Mouse (Mus musculus) heart, embryonic 15.5 days (tissue): Measurements from ENCODE around the gene Hoxa7. TPM values are rescaled to one million over a fixed set of nuclear protein-coding genes. Genes with fewer than 3 reads are reported as not detected.

ENCODE experiments used
- ATAC-seq: fragments of 200-750 bp; cut with Nextera tagmentation; replicated peaks from 2 replicates; pipeline ENCODE4 v1.8.0; 2017; ENCODE audit warnings: low read depth, moderate TSS enrichment; ENCODE audit not compliant: insufficient number of reproducible peaks, insufficient read depth, low FRiP score
- H3K27ac ChIP-seq: fragments of 300-500 bp; sonication (generic); 2 replicates; pipeline ENCODE4 v1.5.1; 2015; ENCODE audit warnings: mild to moderate bottlenecking, inconsistent platforms
- H3K27me3 ChIP-seq: fragments of 300-500 bp; sonication (generic); 2 replicates; pipeline ENCODE4 v1.6.1; 2015; ENCODE audit warnings: inconsistent platforms
- H3K36me3 ChIP-seq: fragments of 300-500 bp; sonication (generic); 2 replicates; pipeline ENCODE4 v1.6.1; 2015; ENCODE audit warnings: mild to moderate bottlenecking, inconsistent platforms
- H3K4me1 ChIP-seq: fragments of 300-500 bp; sonication (generic); replicated peaks from 2 replicates; pipeline ENCODE4 v1.6.1; 2015; ENCODE audit warnings: inconsistent platforms
- H3K4me2 ChIP-seq: fragments of 300-500 bp; sonication (generic); 2 replicates; pipeline ENCODE4 v1.6.1; 2015; ENCODE audit warnings: inconsistent platforms, mild to moderate bottlenecking, moderate library complexity
- H3K4me3 ChIP-seq: fragments of 300-500 bp; sonication (generic); 2 replicates; pipeline ENCODE4 v1.5.1; 2015; ENCODE audit warnings: mild to moderate bottlenecking, inconsistent platforms
- H3K9ac ChIP-seq: fragments of 300-500 bp; sonication (generic); 2 replicates; pipeline ENCODE4 v1.6.1; 2015; ENCODE audit warnings: mild to moderate bottlenecking, inconsistent platforms
- H3K9me3 ChIP-seq: fragments of 300-500 bp; sonication (generic); replicated peaks from 2 replicates; pipeline ENCODE4 v1.6.1; 2016; ENCODE audit warnings: inconsistent platforms
- WGBS: fragments of 180-500 bp; shearing (Covaris S2); methylation state at CpG from one replicate; pipeline ENCODE4 v1.1.7; 2015; ENCODE audit warnings: mixed read lengths; 5-methylcytosine and 5-hydroxymethylcytosine counted together
- polyA plus RNA-seq: library from polyadenylated mRNA; unstranded; fragments of >200 nt; fragmentation: Nextera tagmentation; extraction: Ambion mirVana; gene quantifications from 2 replicates; pipeline ENCODE4 v1.2.1, GENCODE M21; 2015

The Hoxa7 gene
- 0.54 and 1.4 TPM in 2 replicates for polyA plus RNA-seq

DNA sequence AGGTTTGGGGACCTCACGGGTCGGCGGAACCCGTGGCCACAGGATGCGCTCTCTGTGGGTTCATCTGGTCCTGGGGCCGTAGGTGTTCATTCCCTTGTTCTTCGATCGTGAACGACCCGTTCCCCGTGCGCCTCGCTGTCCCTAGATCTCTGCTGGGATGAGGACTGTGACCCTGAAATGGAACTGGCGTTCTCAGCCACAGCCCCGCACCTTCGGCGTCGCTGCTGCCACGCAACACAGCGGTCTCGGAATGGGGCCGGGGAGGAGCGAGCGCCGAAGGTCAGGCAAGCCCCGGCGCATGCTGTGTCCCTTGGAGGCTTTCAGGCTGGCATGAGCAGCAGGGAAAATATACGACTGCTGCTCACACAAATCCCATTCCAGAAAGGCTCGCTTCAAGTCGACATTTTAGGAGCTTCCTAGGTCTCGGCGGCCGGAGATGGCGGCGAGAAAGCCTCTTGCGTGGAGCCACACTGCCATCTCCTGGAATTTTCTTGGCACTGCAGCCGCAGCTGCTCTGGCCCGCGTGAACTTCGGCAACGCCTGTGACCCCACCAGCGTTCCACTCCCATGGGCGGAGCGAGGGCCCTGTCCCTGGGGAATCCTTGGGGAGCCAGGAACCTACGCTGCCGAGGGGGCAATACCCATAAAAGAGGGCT is at the start of gene Hoxa7:
Hoxa7 (minus strand) TSS at position 518 of the 656 bp plus-strand sequence.
- Histone ChIP-seq H3K4me2 (peak within 1 kb of the TSS; percentile 97), H3K4me3 (peak within 1 kb of the TSS; percentile 58), H3K27ac (no peak within 1 kb of the TSS), H3K36me3 (no peaks in the 10 kb centered on the region), H3K27me3 (peaks cover 99% of the 10 kb centered on the region), H3K9me3 (no peaks in the 10 kb centered on the region), H3K4me1 (peaks cover 24% of the 10 kb centered on the region), H3K9ac (peak within 1 kb of the TSS; percentile 43; the same call in 1 of the 2 replicates)
- ATAC-seq = 0 out of 2 replicates have a peak, but pooled peaks have one; percentile 23
- whole genome bisulfite sequencing = 1% methylated on average over 46 of the region's 46 CpGs

DNA sequence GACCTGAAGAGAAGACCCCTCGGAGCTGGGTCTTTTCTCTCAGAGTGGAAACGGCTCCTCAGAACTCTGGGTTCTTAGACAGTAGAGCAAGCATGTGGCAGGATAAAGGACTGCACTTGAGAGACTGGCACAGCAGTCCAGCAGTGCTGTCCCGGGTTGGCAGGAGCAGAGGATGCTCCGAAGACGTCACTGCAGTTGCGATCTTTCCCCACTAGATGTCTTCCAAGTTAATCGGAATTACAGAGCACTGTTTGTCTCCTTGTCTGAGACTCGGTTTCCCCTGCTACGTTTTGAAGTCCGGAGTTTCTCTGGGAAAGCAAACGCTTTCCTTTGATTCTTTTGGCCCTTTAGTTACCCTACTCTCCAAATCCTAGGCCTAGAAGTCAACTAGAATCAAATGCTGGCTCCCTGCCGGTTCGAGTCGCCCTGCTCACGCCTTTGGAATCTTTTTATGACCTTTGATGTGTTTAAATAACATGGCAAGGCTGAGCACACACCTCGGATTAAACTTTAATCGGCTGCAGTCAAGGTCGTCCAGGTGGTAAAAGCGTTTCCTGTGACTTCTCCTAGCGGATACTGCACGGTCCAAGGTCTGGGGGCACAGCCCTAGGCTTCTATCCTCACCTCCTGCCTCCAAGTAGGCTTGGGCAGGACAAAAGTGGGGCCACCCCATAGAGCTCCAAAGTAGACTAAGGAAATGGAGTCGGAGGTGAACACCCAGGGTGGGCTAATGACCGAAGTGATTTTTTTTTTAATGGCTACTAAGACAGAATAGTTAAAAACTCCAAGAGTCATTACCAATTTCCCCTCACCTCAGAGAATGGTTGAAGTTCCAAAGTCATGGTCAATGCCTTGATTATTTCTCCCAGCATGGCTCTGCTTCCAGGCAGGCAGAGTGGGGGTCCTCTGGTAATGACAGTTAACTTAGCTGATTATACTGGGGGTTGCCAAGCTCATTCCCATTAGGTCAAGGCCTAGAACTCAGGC is 49.1 kb upstream of the Hoxa7 start:
- Histone ChIP-seq H3K4me2 (no peak overlapping the region), H3K36me3 (no peaks in the 10 kb centered on the region), H3K27me3 (peaks cover 97% of the 10 kb centered on the region), H3K4me1 (peaks cover 11% of the 10 kb centered on the region), H3K27ac (no peak overlapping the region), H3K4me3 (no peak overlapping the region), H3K9me3 (no peaks in the 10 kb centered on the region), H3K9ac (no peak overlapping the region)
- no peak for ATAC-seq
- WGBS = 11% methylated on average over 23 of the region's 23 CpGs

DNA sequence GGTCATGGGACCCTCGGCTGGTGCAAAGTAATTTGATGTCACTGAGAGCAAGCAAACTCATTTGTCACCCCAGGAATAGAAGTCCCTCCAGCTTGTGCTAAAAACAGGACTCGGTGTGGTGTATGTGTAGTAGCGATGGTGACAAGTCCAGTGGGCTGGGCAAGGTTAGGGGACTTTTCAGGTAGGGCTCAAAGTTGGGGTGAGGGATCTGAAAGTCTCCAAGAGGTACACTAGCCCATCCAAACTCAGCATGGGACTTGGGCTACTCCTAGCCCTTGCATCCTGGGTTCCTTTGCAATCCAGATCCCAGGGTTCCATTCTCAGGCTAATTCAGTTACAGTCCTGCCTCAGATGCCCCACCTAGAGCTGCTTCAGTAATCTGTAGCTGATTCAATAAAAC is 47.1 kb upstream of the Hoxa7 start:
- no peak overlapping the region for H3K4me3 ChIP-seq
- peaks cover 97% of the 10 kb centered on the region for H3K27me3 ChIP-seq
- H3K27ac ChIP-seq = no peak overlapping the region
- peaks cover 6% of the 10 kb centered on the region for H3K4me1 ChIP-seq
- no peak overlapping the region for H3K9ac ChIP-seq
- H3K9me3 ChIP-seq = no peaks in the 10 kb centered on the region
- no peak for ATAC-seq
- 7% methylated on average over 3 of the region's 3 CpGs for WGBS
- H3K36me3 ChIP-seq = no peaks in the 10 kb centered on the region
- H3K4me2 ChIP-seq = no peak overlapping the region

DNA sequence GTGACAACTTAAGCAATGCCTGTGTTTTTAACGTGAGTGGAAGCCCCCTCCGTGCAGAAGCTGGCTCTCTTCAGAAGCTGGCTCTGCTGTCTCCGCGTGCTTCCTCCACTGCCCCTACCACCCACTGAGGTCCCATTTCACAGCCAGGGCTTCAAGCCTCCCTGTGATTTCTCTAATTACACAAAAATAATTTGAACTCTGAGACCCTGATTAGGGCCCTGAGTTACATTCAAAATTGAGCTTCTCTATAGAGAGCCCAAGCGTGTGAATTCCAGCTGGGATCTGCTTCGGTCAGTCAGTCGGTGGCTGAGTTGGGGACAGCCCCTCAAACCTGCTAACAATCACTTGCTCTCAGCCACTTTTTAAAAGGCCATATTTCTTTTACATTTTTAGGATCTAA is 46.7 kb upstream of the Hoxa7 start:
- no peak for ATAC-seq
- H3K27me3 ChIP-seq = peaks cover 97% of the 10 kb centered on the region
- no peaks in the 10 kb centered on the region for H3K36me3 ChIP-seq
- no peak overlapping the region for H3K4me2 ChIP-seq
- WGBS = 8% methylated on average over 7 of the region's 7 CpGs
- H3K4me3 ChIP-seq = no peak overlapping the region
- peaks cover 1% of the 10 kb centered on the region for H3K4me1 ChIP-seq
- H3K9me3 ChIP-seq = no peaks in the 10 kb centered on the region
- no peak overlapping the region for H3K27ac ChIP-seq
- no peak overlapping the region for H3K9ac ChIP-seq

DNA sequence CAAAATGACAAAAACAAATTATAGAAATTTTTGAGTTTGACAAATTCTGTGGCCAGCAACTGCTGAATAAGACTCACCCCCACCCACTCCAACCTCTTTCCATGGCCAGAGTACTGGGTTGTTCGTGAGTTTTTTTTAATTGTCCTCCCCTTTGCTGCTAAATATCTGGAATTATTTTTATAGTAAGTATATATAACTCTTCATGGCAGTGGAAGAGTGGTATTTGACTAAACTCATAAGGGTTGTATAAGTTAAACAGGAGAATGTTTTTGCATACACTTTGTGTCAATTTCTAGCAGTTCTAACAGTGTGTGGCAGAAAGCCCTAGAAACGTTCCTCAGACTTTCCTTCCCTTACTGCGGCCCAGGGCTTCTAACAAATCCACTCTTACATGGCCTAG is 46.0 kb upstream of the Hoxa7 start:
- Histone ChIP-seq H3K9ac (no peak overlapping the region), H3K36me3 (no peaks in the 10 kb centered on the region), H3K9me3 (no peaks in the 10 kb centered on the region), H3K27me3 (peaks cover 97% of the 10 kb centered on the region), H3K4me1 (0 out of 2 replicates have a peak, but pooled peaks cover 2% of the 10 kb centered on the region), H3K4me2 (no peak overlapping the region), H3K27ac (no peak overlapping the region), H3K4me3 (no peak overlapping the region)
- ATAC-seq = no peak
- WGBS = 9% methylated on average over 3 of the region's 3 CpGs

DNA sequence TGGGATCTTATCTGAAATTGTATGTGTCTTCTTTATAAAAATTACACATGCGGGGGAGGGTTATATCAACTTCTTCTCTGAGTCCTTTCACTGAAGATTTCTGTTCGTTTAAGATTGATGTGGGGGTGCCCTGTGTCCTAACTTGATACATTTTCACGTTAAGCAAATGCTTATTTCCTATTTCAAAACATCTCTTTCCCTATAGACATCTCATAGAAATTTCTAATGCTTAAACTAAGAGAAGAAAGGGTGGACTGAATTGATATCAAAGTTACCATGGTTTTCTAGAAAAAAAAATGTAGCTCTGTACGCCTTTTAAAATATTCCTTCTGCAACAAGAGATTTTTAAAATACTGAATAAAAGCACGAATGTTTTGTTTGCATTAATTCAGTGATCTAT is 45.6 kb upstream of the Hoxa7 start:
- Histone ChIP-seq H3K9me3 (no peaks in the 10 kb centered on the region), H3K27ac (no peak overlapping the region), H3K4me1 (0 out of 2 replicates have a peak, but pooled peaks cover 3% of the 10 kb centered on the region), H3K27me3 (peaks cover 96% of the 10 kb centered on the region), H3K4me2 (no peak overlapping the region), H3K36me3 (no peaks in the 10 kb centered on the region), H3K9ac (no peak overlapping the region), H3K4me3 (no peak overlapping the region)
- WGBS = 21% methylated on average over 5 of the region's 5 CpGs
- no peak for ATAC-seq

DNA sequence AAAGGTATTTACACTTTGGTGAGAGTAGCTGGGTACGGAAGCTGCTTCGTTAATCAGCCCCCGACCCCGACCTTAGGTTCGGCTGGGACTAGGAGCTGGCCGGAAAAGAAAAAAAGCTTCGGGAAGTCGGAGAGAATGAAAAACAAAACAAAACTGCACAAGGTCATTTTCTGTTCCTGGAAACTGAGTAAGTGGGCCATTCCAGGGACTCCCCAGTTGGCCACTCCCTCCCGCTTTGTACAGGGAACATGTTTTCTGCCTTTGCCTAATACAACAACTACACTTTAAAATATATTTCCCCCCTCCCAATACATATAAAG is 45.0 kb upstream of the Hoxa7 start:
- H3K4me3 ChIP-seq = no peak overlapping the region
- no peak overlapping the region for H3K9ac ChIP-seq
- H3K4me1 ChIP-seq = 0 out of 2 replicates have a peak, but pooled peaks cover 3% of the 10 kb centered on the region
- ATAC-seq = no peak
- peaks cover 98% of the 10 kb centered on the region for H3K27me3 ChIP-seq
- no peak overlapping the region for H3K4me2 ChIP-seq
- H3K36me3 ChIP-seq = no peaks in the 10 kb centered on the region
- H3K9me3 ChIP-seq = no peaks in the 10 kb centered on the region
- 2% methylated on average over 9 of the region's 9 CpGs for WGBS
- no peak overlapping the region for H3K27ac ChIP-seq

DNA sequence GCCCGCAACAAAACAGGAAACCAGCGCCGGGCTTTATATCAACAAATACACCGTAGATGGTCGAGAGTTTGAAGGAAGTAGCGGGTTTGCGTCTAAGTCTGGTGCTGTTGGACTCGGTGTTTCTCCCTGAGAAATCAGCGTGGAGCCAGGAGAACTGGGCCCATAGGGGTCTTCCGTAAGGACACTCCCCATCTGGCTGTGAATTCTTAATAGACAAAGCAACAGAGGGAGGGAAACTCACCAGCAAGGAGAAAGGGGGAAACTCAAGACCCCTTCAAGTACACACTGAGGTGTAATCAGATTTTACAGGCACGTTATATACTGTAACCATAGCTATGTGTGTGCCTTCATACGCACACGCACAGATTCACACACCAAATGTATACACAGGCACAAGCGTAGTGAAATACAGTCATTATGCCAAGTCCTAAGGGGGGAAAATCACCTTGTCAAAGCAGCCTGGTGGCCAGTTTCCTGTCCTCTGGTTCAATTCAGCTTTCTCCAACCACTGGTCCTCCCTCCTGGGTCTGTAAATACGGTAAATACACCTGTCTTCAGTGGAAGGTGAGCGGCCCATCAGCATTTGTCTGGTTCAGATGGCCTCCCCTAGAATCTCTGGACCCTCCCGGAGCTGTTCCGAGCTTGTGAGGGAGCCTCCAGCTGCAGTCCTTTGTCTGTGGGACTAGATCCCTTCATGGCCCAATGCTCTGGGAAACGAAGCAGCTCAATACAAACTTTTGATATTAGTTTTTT is 44.4 kb upstream of the Hoxa7 start:
- no peaks in the 10 kb centered on the region for H3K9me3 ChIP-seq
- peaks cover 5% of the 10 kb centered on the region for H3K4me1 ChIP-seq
- H3K4me3 ChIP-seq = no peak overlapping the region
- ATAC-seq = no peak
- peaks cover 98% of the 10 kb centered on the region for H3K27me3 ChIP-seq
- no peak overlapping the region for H3K27ac ChIP-seq
- no peak overlapping the region for H3K9ac ChIP-seq
- 3% methylated on average over 19 of the region's 19 CpGs for WGBS
- H3K4me2 ChIP-seq = no peak overlapping the region
- no peaks in the 10 kb centered on the region for H3K36me3 ChIP-seq

DNA sequence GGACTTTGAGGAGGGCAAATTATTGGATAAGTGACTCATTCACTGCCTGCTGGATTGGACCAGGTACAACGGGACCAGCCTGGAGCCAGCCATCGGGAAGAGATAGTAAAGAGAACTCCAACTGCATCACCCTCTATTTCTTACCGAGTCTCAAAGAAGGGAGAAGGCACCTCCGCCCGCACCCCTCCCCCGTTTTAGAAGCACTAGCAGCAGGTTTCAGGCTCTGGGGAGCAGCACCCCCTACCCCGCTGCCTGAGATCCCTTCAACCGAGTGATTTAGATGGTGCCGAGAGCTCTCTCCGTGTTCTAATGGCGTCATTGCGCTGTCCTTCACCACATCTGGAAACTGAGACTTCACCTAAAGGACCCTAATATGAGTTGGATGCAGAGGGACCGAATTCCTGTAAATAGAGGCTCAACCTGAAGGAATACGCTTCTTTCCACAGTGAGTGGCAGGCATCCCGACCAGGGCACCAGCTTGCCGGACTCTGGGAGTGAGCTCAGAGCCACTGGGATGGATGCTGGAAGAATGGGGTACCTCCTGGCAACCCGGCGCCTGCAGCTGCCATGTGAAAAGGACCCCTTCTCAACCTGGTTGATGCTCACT is 43.8 kb upstream of the Hoxa7 start:
- H3K36me3 ChIP-seq = no peaks in the 10 kb centered on the region
- H3K9ac ChIP-seq = no peak overlapping the region
- no peak overlapping the region for H3K4me3 ChIP-seq
- H3K4me1 ChIP-seq = peaks cover 12% of the 10 kb centered on the region
- no peaks in the 10 kb centered on the region for H3K9me3 ChIP-seq
- ATAC-seq = no peak
- WGBS = 4% methylated on average over 18 of the region's 18 CpGs
- H3K27ac ChIP-seq = no peak overlapping the region
- no peak overlapping the region for H3K4me2 ChIP-seq
- peaks cover 98% of the 10 kb centered on the region for H3K27me3 ChIP-seq

DNA sequence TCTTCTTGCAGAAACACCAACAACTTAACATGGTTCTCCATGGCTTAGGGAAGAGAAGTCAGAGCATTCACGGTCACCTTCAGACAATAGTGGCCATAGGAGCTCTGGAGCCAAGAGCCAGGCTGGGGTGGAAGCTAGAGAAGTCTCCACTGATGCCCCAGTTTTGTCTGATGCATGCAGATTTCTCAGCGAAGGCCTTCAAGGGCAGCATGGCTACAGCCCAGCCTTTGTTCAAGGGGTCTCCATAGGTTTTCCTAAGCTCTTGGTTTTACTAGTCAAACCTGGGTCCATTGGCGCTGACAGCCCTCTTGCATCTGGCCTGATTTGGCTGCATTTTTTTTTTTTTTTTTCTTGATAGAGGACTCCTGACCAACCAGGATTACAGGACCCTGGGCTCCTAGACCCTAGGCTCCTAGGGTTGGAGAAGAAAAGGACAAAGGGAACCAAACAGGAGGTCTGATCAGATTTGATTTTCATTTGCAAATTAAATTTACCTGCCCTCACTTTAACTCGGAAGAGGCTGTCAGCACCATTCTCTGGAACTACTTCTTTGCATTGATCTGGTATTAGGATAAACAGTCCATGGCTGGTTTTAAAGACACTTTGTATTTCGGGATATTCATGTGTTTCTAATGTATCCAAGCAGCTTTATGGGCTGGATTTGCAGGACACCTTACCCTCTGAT is 42.6 kb upstream of the Hoxa7 start:
- ATAC-seq = no peak
- Histone ChIP-seq H3K36me3 (no peaks in the 10 kb centered on the region), H3K4me2 (no peak overlapping the region), H3K9ac (no peak overlapping the region), H3K27me3 (peaks cover 96% of the 10 kb centered on the region), H3K27ac (no peak overlapping the region), H3K9me3 (no peaks in the 10 kb centered on the region), H3K4me1 (peaks cover 20% of the 10 kb centered on the region), H3K4me3 (no peak overlapping the region)
- 2% methylated on average over 5 of the region's 5 CpGs for WGBS
